In the genomic region with DNA sequence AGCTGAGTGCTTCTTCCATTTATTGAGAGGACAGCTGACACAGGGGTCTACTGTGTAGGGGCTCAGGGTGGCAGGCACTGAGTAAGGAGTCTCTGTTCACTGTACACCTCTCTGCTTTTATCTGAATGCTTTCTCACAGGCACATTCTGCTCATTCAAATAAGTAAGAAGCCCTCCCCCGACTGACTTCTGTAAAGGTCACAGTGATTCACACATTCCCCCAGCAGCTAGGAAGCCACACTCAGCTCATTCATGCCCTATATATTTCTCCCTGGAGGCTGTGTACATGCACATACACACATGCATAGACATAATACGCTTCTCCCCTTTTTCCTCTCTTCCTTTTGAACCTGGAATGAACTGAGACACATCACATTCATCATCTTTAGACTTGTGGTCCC, we compare ENCODE assay signal across 16 mouse cellular contexts.
A peak's percentile ranks its signal among the peaks of the same experiment; 100 is the strongest.
DNase-seq lines count a peak whose midpoint lies in the region; ATAC-seq and TF ChIP-seq lines count a peak whose summit lies in the region.
"Had no signal": no experiment of that assay in that cellular context is flagged by ENCODE, and none has a peak within 500 bp of the region (broad histone marks: within the 10 kb centered on the region; RNA-seq: fewer than 3 reads in every experiment).

No protein-coding gene starts in this region.

- H3K27ac ChIP-seq in kidney, postnatal 0 days = peak overlapping the region; percentile 61; the same call in 1 of the 2 replicates
- H3K27ac ChIP-seq in neural tube, embryonic 15.5 days (replicated peaks) = peak overlapping the region; percentile 45; the same call in 1 of the 2 replicates
- H3K27ac ChIP-seq: heart, adult 2 months; limb, embryonic 13.5 days; midbrain, embryonic 12.5 days; neural tube, embryonic 12.5 days had no signal

- H3K27me3 ChIP-seq in kidney, postnatal 0 days (ENCODE audit: insufficient read depth, low read length) = no peaks in the 10 kb centered on the region
- H3K27me3 ChIP-seq in E14TG2a.4 (ENCODE audit: insufficient read depth, low read length) = no peaks in the 10 kb centered on the region
- no peaks in the 10 kb centered on the region for H3K27me3 ChIP-seq in Patski
- no peaks in the 10 kb centered on the region for H3K27me3 ChIP-seq in neural tube, embryonic 15.5 days (replicated peaks)
- H3K27me3 ChIP-seq: limb, embryonic 13.5 days; neural tube, embryonic 12.5 days had no signal

- TF ChIP-seq CTCF in kidney, postnatal 0 days (IDR thresholded peaks at IDR 0.05; ENCODE audit: low read depth) = no peak
- TF ChIP-seq CTCF in E14TG2a.4 (conservative IDR thresholded peaks at IDR 0.05; ENCODE audit: low read length) = no peak
- no peak for TF ChIP-seq CTCF in Patski (IDR thresholded peaks at IDR 0.05)

- no peaks in the 10 kb centered on the region for H3K36me3 ChIP-seq in kidney, postnatal 0 days (ENCODE audit: insufficient read depth, low read length)
- peaks cover 28% of the 10 kb centered on the region; the same call in 1 of the 2 replicates for H3K36me3 ChIP-seq in E14TG2a.4 (ENCODE audit: insufficient read depth, low read length)
- H3K36me3 ChIP-seq in neural tube, embryonic 15.5 days = no peaks in the 10 kb centered on the region
- H3K36me3 ChIP-seq: limb, embryonic 13.5 days; midbrain, embryonic 12.5 days; neural tube, embryonic 12.5 days had no signal

- in situ Hi-C loops in Patski (cut with MboI; ENCODE audit: low pct_unique_long_range_greater_than_20kb) = loop anchor here (5.0 kb wide), 1 partner anchor 68 kb away; no protein-coding TSS in a partner anchor

- H3K9me3 ChIP-seq in kidney, postnatal 0 days (replicated peaks; ENCODE audit: low read length) = no peaks in the 10 kb centered on the region
- no peaks in the 10 kb centered on the region for H3K9me3 ChIP-seq in E14TG2a.4 (ENCODE audit: low read length)
- no peaks in the 10 kb centered on the region for H3K9me3 ChIP-seq in neural tube, embryonic 15.5 days (replicated peaks)
- H3K9me3 ChIP-seq: limb, embryonic 13.5 days; midbrain, embryonic 12.5 days; neural tube, embryonic 12.5 days had no signal

- H3K4me3 ChIP-seq in kidney, postnatal 0 days (replicated peaks; ENCODE audit: low read depth, low read length) = no peak overlapping the region
- H3K4me3 ChIP-seq in E14TG2a.4 (replicated peaks; ENCODE audit: low read length) = peak overlapping the region; percentile 46; the same call in 1 of the 2 replicates
- H3K4me3 ChIP-seq in neural tube, embryonic 15.5 days (replicated peaks) = no peak overlapping the region
- H3K4me3 ChIP-seq: heart, adult 2 months; limb, embryonic 13.5 days; midbrain, embryonic 12.5 days; neural tube, embryonic 12.5 days had no signal

- DNase-seq in kidney, postnatal 0 days (ENCODE audit: low spot score) = no peak
- no peak for DNase-seq in kidney, postnatal 25 days
- no peak for DNase-seq in Patski (ENCODE audit: low read depth, low spot score)
- no peak for DNase-seq in ovary, postnatal 36 days (ENCODE audit: low spot score)
- DNase-seq: cerebellum, adult 11 months; heart, adult 2 months; heart, postnatal 10 days; kidney, adult 9 months; lung, adult 2 months; right cerebral cortex, postnatal 4 days had no signal

- 42% methylated on average over 2 of the region's 2 CpGs for WGBS in kidney, postnatal 0 days
- 48% methylated on average over 2 of the region's 2 CpGs for WGBS in neural tube, embryonic 15.5 days

- H3K9ac ChIP-seq in kidney, postnatal 0 days (ENCODE audit: low read depth, low read length) = no peak overlapping the region
- no peak overlapping the region for H3K9ac ChIP-seq in neural tube, embryonic 15.5 days (replicated peaks)
- H3K9ac ChIP-seq: limb, embryonic 13.5 days; neural tube, embryonic 12.5 days had no signal

- CTCF ChIA-PET in Patski (lab: Charles Lee) = no interaction called here

- POLR2A ChIA-PET in Patski (lab: Charles Lee) = interaction anchor here (1.7 kb wide), 1 partner anchor 14 kb away, joined by 4 read pairs; no protein-coding TSS in a partner anchor

- H3K4me2 ChIP-seq in kidney, postnatal 0 days (ENCODE audit: low read length) = no peak overlapping the region
- H3K4me2 ChIP-seq in neural tube, embryonic 15.5 days = no peak overlapping the region
- H3K4me2 ChIP-seq: limb, embryonic 13.5 days; midbrain, embryonic 12.5 days; neural tube, embryonic 12.5 days had no signal

- peaks cover 4% of the 10 kb centered on the region; the same call in 1 of the 2 replicates for H3K4me1 ChIP-seq in kidney, postnatal 0 days (replicated peaks; ENCODE audit: insufficient read depth, low read length)
- peaks cover 71% of the 10 kb centered on the region for H3K4me1 ChIP-seq in E14TG2a.4 (replicated peaks; ENCODE audit: low read depth, low read length)
- H3K4me1 ChIP-seq in neural tube, embryonic 15.5 days = peaks cover 24% of the 10 kb centered on the region
- H3K4me1 ChIP-seq: neural tube, embryonic 12.5 days had no signal

- ATAC-seq in kidney, postnatal 0 days (replicated peaks; ENCODE audit: low FRiP score, low read depth) = no peak
- peak; percentile 30 for ATAC-seq in Patski
- no peak for ATAC-seq in neural tube, embryonic 15.5 days (ENCODE audit: low FRiP score)
- no peak for ATAC-seq in monocyte, adult 5-6 weeks (replicated peaks; ENCODE audit: insufficient number of reproducible peaks, low FRiP score, low TSS enrichment, poor library complexity, severe bottlenecking)
